8 mouse cellular contexts compared by ENCODE assay signal in the genomic region with DNA sequence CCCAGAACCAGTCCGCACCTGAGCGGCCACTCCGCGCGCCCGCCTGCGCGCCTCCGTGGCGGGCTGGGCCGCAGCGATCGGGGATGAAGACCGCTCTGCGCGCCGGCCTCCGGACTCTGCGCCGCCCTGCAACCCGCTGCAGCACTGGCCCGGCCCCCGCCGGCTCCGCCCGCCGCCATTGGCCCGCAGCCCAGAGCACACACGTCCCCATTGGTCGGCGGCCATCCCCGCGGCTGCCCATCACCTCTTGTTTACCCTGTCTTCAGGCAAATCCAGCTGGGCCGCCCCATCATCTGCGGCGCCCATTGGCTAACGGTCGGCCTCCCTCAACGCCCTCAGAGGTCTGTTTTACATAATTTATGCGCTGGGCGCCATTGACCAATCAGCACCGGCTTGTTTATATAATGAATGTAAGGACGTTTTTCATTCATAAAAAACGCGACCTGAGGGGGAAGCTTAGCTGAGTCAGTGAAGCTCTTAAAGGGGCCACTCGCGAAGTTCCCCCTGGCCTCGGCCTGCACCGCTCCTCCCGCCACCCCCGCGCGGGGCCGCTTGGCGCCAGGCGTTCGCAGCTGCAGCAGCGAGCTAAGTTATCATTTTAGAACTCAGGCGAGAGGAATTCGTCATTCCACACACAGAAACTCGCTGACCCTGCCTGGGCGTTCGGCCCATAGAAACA. TPM values are rescaled to one million over a fixed set of nuclear protein-coding genes. Genes with fewer than 3 reads are reported as not detected.
DNase-seq lines count a peak whose midpoint lies in the region; ATAC-seq and TF ChIP-seq lines count a peak whose summit lies in the region.

A gene (minus strand): TSS at position 221 of the 679 bp plus-strand sequence.

- peaks cover 34% of the 10 kb centered on the region for H3K4me1 ChIP-seq in heart, embryonic 12.5 days (replicated peaks)
- H3K4me1 ChIP-seq in kidney, postnatal 0 days (replicated peaks; ENCODE audit: insufficient read depth, low read length) = peaks cover 13% of the 10 kb centered on the region; the same call in 1 of the 2 replicates
- peaks cover 7% of the 10 kb centered on the region; the same call in 1 of the 2 replicates for H3K4me1 ChIP-seq in liver, embryonic 11.5 days (replicated peaks; ENCODE audit: control insufficient read depth, insufficient read depth, low read length)
- peaks cover 11% of the 10 kb centered on the region for H3K4me1 ChIP-seq in stomach, embryonic 14.5 days (ENCODE audit: control insufficient read depth, insufficient read depth, low read length)

- peak within 1 kb of the TSS; percentile 97 for H3K4me2 ChIP-seq in heart, embryonic 12.5 days
- H3K4me2 ChIP-seq in kidney, postnatal 0 days (ENCODE audit: low read length) = peak within 1 kb of the TSS; percentile 95
- H3K4me2 ChIP-seq in liver, embryonic 11.5 days = peak within 1 kb of the TSS; percentile 96
- H3K4me2 ChIP-seq in stomach, embryonic 14.5 days (replicated peaks; ENCODE audit: low read depth, low read length) = peak within 1 kb of the TSS; percentile 95

- WGBS in heart, embryonic 12.5 days = under 1% methylated on average over 63 of the region's 63 CpGs
- WGBS in kidney, postnatal 0 days = under 1% methylated on average over 57 of the region's 63 CpGs
- WGBS in liver, embryonic 11.5 days = under 1% methylated on average over 63 of the region's 63 CpGs
- WGBS in stomach, embryonic 14.5 days = under 1% methylated on average over 63 of the region's 63 CpGs

- no peaks in the 10 kb centered on the region; the same call in 1 of the 2 replicates for H3K27me3 ChIP-seq in heart, embryonic 12.5 days (replicated peaks)
- no peaks in the 10 kb centered on the region for H3K27me3 ChIP-seq in kidney, postnatal 0 days (ENCODE audit: insufficient read depth, low read length)
- H3K27me3 ChIP-seq in liver, embryonic 11.5 days (replicated peaks; ENCODE audit: control insufficient read depth, insufficient read depth, low read length) = no peaks in the 10 kb centered on the region; the same call in 1 of the 2 replicates
- H3K27me3 ChIP-seq in stomach, embryonic 14.5 days (ENCODE audit: control insufficient read depth, insufficient read depth, low read length) = no peaks in the 10 kb centered on the region

- peak within 1 kb of the TSS; percentile 84 for H3K27ac ChIP-seq in heart, embryonic 12.5 days (ENCODE audit: poor library complexity, severe bottlenecking)
- H3K27ac ChIP-seq in kidney, postnatal 0 days = peak within 1 kb of the TSS; percentile 87
- H3K27ac ChIP-seq in liver, embryonic 11.5 days (ENCODE audit: low read depth, low read length) = peak within 1 kb of the TSS; percentile 16; the same call in 1 of the 2 replicates
- H3K27ac ChIP-seq in stomach, embryonic 14.5 days (ENCODE audit: low read length) = peak within 1 kb of the TSS; percentile 71

- TF ChIP-seq CTCF in kidney, postnatal 0 days (IDR thresholded peaks at IDR 0.05; ENCODE audit: low read depth) = no peak

- H3K9ac ChIP-seq in heart, embryonic 12.5 days = peak within 1 kb of the TSS; percentile 87
- H3K9ac ChIP-seq in kidney, postnatal 0 days (ENCODE audit: low read depth, low read length) = peak within 1 kb of the TSS; percentile 91
- H3K9ac ChIP-seq in liver, embryonic 11.5 days (ENCODE audit: low read depth, low read length) = peak within 1 kb of the TSS; percentile 73
- peak within 1 kb of the TSS; percentile 53; the same call in 1 of the 2 replicates for H3K9ac ChIP-seq in stomach, embryonic 14.5 days (replicated peaks; ENCODE audit: low read depth, low read length)

- H3K36me3 ChIP-seq in heart, embryonic 12.5 days = peaks cover 6% of the 10 kb centered on the region; the same call in 1 of the 2 replicates
- no peaks in the 10 kb centered on the region for H3K36me3 ChIP-seq in kidney, postnatal 0 days (ENCODE audit: insufficient read depth, low read length)
- H3K36me3 ChIP-seq in liver, embryonic 11.5 days (ENCODE audit: control insufficient read depth, insufficient read depth, low read length) = no peaks in the 10 kb centered on the region
- no peaks in the 10 kb centered on the region for H3K36me3 ChIP-seq in stomach, embryonic 14.5 days (ENCODE audit: control insufficient read depth, insufficient read depth, low read length)

- no peaks in the 10 kb centered on the region for H3K9me3 ChIP-seq in heart, embryonic 12.5 days (replicated peaks)
- no peaks in the 10 kb centered on the region for H3K9me3 ChIP-seq in kidney, postnatal 0 days (replicated peaks; ENCODE audit: low read length)
- H3K9me3 ChIP-seq in liver, embryonic 11.5 days (ENCODE audit: control insufficient read depth, low read length) = no peaks in the 10 kb centered on the region
- no peaks in the 10 kb centered on the region for H3K9me3 ChIP-seq in stomach, embryonic 14.5 days (ENCODE audit: control insufficient read depth, low read depth, low read length)

- ATAC-seq in erythroid progenitor cell, adult 5-6 weeks (replicated peaks; ENCODE audit: low FRiP score, poor library complexity, severe bottlenecking) = peak; percentile 99
- peak; percentile 98 for ATAC-seq in heart, embryonic 12.5 days (ENCODE audit: insufficient number of reproducible peaks, low FRiP score)
- ATAC-seq in kidney, postnatal 0 days (replicated peaks; ENCODE audit: low FRiP score, low read depth) = peak; percentile 99
- ATAC-seq in liver, embryonic 11.5 days (replicated peaks; ENCODE audit: low FRiP score) = peak; percentile 100
- ATAC-seq in stomach, embryonic 14.5 days (ENCODE audit: insufficient number of reproducible peaks, insufficient read depth, low FRiP score, low read depth) = peak; percentile 98

- H3K4me3 ChIP-seq in heart, embryonic 12.5 days = peak within 1 kb of the TSS; percentile 85
- H3K4me3 ChIP-seq in kidney, postnatal 0 days (replicated peaks; ENCODE audit: low read depth, low read length) = peak within 1 kb of the TSS; percentile 92
- H3K4me3 ChIP-seq in liver, embryonic 11.5 days (ENCODE audit: low read depth, low read length) = peak within 1 kb of the TSS; percentile 73
- peak within 1 kb of the TSS; percentile 73 for H3K4me3 ChIP-seq in stomach, embryonic 14.5 days (ENCODE audit: low read depth, low read length)

- DNase-seq in CD4-positive helper T cell, adult 2 months (ENCODE audit: low read depth, low spot score) = peak; percentile 98
- peak; percentile 98 for DNase-seq in brain, embryonic 18.5 days (ENCODE audit: low read depth, low spot score)
- DNase-seq in kidney, postnatal 0 days (ENCODE audit: low spot score) = peak; percentile 100
- DNase-seq in liver, embryonic 11.5 days (ENCODE audit: low spot score) = peak; percentile 96
- peak; percentile 97 for DNase-seq in naive thymus-derived CD4-positive, alpha-beta T cell, adult 2 months (ENCODE audit: low read depth)

RNA-seq across cellular contexts. Expression of the gene that starts here (rescaled TPM):
- 1.8 and 21.4 TPM in 2 replicates for total RNA-seq in erythroid progenitor cell, adult 5-6 weeks (2015; ENCODE audit: low replicate concordance)
- 0.39 and 0.45 TPM in 2 replicates for total RNA-seq in erythroid progenitor cell, adult 5-6 weeks (2017; ENCODE audit: low replicate concordance)
- polyA plus RNA-seq in heart, embryonic 12.5 days (2016; fragmentation: Nextera tagmentation; extraction: Ambion mirVana) = 23.8 and 29.6 TPM in 2 replicates
- polyA plus RNA-seq in kidney, postnatal 0 days (2015; fragmentation: Nextera tagmentation; extraction: Ambion mirVana) = 45.8 and 46.7 TPM in 2 replicates
- polyA plus RNA-seq in liver, embryonic 11.5 days (2014; fragmentation: Nextera tagmentation; extraction: Ambion mirVana) = 16.1 TPM in 2 replicates
- polyA plus RNA-seq in stomach, embryonic 14.5 days (2014; fragmentation: Nextera tagmentation; extraction: Ambion mirVana) = 17.6 and 19.4 TPM in 2 replicates

Comparison
In these comparisons a context has a peak if more than half of its experiments do, and no peak if none do; other contexts are left out.
1. Peak in every context shown above with its lines: DNase-seq, ATAC-seq, H3K4me3 ChIP-seq and H3K27ac ChIP-seq.
2. H3K27ac ChIP-seq: peak in every context shown above with its lines; median percentile 87 in kidney, postnatal 0 days; 84 in heart, embryonic 12.5 days; 71 in stomach, embryonic 14.5 days; 16 in liver, embryonic 11.5 days.